Mouse (Mus musculus) layer of hippocampus, postnatal 25 days (tissue): ENCODE results near the gene Denr. TPM values are rescaled to one million over a fixed set of nuclear protein-coding genes. Genes with fewer than 3 reads are reported as not detected.
A peak's percentile ranks its signal among the peaks of the same experiment; 100 is the strongest.

ENCODE experiments used
- DNase-seq, 2 experiments: peaks; one replicate each; pipeline ENCODE4 v3.0.0; 2022; ENCODE audit warnings: mixed read lengths in 2 of 2, low spot score in 1 of 2; ENCODE audit errors: extremely low spot score in 1 of 2
- total RNA-seq, 2 experiments: library from RNA; stranded (reverse); gene quantifications; 2 replicates each; pipeline ENCODE4 v1.2.3; 2021

The Denr gene
- total RNA-seq, 2 experiments from 2014 or later: 60.5 to 62.0 TPM

- no peak for DNase-seq
Observed at GRCm38 (mm10) chr5:123968468-123968867, 61.5 kb downstream of the Denr start.

DNA sequence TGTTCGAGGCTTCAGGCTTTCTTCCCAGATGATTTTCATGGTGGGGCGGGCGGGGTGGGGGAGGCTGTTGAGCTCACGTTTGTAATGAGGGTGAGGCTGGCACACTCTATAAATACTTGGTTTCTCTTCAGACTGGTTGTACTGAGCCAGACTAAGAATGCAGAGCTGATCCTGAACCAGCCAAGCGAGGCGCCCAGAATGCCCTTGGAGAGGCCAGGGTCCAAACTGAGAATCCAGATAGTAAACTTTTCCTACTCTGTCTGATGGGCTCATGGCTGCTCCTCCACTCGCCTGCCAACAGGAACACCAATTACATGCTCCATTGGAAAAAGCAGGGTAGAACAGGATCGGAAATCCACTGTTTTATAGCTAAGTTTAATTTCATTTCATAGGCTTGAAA lies 62.2 kb downstream of the Denr start:
- no peak for DNase-seq

GRCm38 (mm10) chr5:123970576-123970975 lies 63.6 kb downstream of the Denr start:
- DNase-seq: no peak

DNA sequence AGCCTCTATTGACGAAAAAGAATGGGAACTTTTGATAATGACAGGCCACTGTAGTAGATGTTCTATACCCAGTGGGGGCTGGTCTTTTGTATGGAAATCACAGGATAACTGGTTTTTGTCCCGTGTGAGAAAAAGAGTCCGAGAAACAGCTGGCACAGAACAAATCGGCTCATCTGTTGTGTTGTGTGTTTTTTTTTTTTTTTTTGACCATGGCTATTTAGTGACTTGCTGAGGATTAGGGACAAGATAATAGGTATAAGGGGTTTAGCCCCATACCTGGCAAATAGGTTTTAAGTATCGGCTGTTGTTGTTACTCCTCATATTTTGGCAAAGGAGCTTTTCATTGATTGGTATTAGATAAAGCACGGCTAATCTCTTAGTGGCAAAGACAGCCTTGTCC lies 65.5 kb downstream of the Denr start:
- no peak for DNase-seq

GRCm38 (mm10) chr5:123973299-123974178 lies 66.6 kb downstream of the Denr start, which contains the start of gene Hip1r:
Gene Hip1r (plus strand): TSS chr5:123973628.
- peak; percentile 51 to 56 for DNase-seq

DNA sequence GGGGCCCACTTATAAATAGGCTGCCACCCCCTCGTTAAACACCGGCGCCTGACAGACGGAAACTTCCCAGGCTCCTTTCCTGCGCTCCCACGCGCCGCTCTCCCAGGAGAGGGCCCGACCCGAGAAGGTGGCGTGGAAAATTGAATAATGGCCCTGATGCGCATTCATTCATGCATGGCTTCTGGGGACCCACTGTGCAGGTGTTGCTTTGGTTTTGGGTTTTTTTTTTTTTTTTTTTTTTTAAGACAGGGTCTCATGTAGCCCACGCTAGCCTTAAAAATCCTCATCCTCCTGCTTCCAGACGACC lies 67.2 kb downstream of the Denr start:
- DNase-seq: no peak

DNA sequence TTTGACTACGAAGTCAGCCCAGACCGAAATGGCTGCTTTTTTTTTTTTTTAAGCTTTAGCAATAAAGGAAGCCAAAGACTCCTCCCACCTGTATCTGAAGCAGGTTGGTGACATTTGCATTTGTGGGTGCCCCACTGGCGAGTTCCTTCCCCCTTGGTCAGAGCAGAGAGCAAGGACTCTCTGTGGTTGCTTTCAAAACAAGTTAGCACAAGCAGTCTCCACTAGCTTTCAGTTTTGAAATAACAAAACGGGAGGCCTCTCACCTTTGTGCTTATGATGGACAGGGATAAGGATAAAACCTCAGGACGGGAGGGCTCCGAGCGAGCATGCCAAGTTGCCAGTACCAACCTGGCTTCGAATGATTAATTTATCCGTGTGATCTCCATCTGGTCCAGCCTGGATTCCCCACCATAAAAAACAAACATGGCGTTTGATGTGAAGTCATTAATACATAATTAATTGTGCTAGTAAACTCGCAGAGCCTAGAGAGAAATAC lies 67.7 kb downstream of the Denr start:
- DNase-seq: no peak

DNA sequence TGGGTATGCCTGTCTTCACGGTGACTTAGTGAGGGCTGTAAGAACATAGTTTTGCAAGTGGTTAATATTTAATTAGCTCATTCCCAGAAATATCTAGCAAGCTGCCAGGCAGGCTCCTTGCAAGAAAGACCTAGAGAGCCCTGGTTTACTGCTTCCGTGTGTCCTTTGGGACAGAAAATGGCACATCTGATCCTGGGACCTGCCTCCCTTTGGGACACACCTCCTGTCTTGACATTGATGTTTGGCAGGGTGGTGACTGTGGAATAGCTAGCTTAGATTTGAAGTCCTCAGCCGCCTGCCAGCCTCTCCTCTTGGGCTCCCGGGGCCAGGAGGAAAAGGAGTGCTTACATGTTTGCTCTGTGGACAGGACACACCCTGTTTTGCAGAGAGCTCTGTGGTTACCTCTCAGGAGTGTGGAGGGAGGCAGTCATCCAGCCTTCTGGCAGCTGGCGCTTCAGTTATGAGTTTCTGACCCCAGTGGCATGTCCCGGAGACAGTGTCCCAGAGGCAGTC lies 68.7 kb downstream of the Denr start:
- DNase-seq: no peak

DNA sequence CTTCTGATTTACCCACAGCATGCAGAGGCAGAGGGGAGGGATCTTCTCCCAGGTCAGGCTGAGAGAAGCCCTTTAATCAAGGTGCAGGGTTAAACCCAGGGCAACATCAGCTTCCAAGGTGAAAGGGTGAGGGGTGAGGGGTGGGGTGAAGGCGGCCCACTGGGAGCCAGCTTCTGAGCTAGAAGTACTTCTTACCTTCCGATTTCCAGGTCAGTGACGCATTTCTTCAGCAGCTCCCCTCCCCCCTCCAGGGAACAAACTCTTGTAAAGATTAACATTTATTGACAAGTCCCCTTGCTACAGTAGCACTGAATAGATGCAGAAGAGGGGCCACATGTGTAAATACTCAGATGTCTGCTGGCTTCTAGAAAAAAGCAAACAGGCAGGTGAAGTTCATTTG lies 70.3 kb downstream of the Denr start:
- DNase-seq: no peak

GRCm38 (mm10) chr5:123978131-123978530 lies 71.2 kb downstream of the Denr start:
- no peak for DNase-seq

Other genes with a start within 250 kb of the Denr start
- gene Clip1, start 222.6 kb upstream of the Denr start, total RNA-seq: 100 to 1,000 TPM; 114 to 130 TPM
- 10 to 100 TPM; 45.4 to 50.1 TPM for gene Zcchc8, start 186.1 kb upstream of the Denr start, total RNA-seq
- 100 to 1,000 TPM in 1 of 2 experiments, 10 to 100 TPM in 1; 90.6 to 108 TPM for gene Rsrc2, start 157.8 kb upstream of the Denr start, total RNA-seq
- gene Kntc1, start 157.5 kb upstream of the Denr start, total RNA-seq: 1 to 10 TPM; 1.9 to 2.9 TPM
- under 1 TPM in 1 of 2 experiments, not detected in 1; 0.12 TPM for gene Hcar2, start 41.7 kb upstream of the Denr start, total RNA-seq
- gene Hcar1, start 27.2 kb upstream of the Denr start, total RNA-seq: under 1 TPM; 0.61 to 0.74 TPM
- 1 to 10 TPM in 1 of 2 experiments, under 1 TPM in 1; 0.54 to 1.4 TPM for gene Gm43518, start 20.2 kb downstream of the Denr start, total RNA-seq
- gene Ccdc62, start 23.5 kb downstream of the Denr start, total RNA-seq: 1 to 10 TPM; 3.5 to 4.3 TPM
- 10 to 100 TPM; 48.8 to 51.3 TPM for gene Hip1r, start 66.5 kb downstream of the Denr start, total RNA-seq
- gene Vps37b, start 125.1 kb downstream of the Denr start, total RNA-seq: 10 to 100 TPM; 41.2 to 47.2 TPM
- 10 to 100 TPM; 29.3 to 33.8 TPM for gene Abcb9, start 188.6 kb downstream of the Denr start, total RNA-seq
- gene Ogfod2, start 205.1 kb downstream of the Denr start, total RNA-seq: 10 to 100 TPM; 33.9 to 35.0 TPM
- 10 to 100 TPM; 44.9 to 45.8 TPM for gene Arl6ip4, start 208.9 kb downstream of the Denr start, total RNA-seq